Mouse (Mus musculus) liver, adult 2 months (tissue): ENCODE measurements around the gene Npnt. TPM values are rescaled to one million over a fixed set of nuclear protein-coding genes. Genes with fewer than 3 reads are reported as not detected.

Experiments used
- DNase-seq: peaks from one replicate; pipeline ENCODE4 v3.0.0-alpha.2; 2011; ENCODE audit warnings: low read depth, low spot score; ENCODE audit errors: extremely low read depth
- H3K27ac ChIP-seq: fragments of 200-500 bp; replicated peaks from 2 replicates; pipeline ENCODE4 v1.5.1; 2012; ENCODE audit warnings: low read depth, mild to moderate bottlenecking, control low read depth, inconsistent platforms, low read length; ENCODE audit not compliant: insufficient read depth
- H3K27me3 ChIP-seq: fragments of 200-500 bp; 2 replicates; pipeline ENCODE4 v1.6.1; 2012; ENCODE audit warnings: mild to moderate bottlenecking, moderate library complexity, low read length, inconsistent platforms; ENCODE audit not compliant: control insufficient read depth, insufficient read depth
- H3K36me3 ChIP-seq: fragments of 200-500 bp; 2 replicates; pipeline ENCODE4 v1.6.1; 2012; ENCODE audit warnings: low read length, inconsistent platforms; ENCODE audit not compliant: control insufficient read depth, insufficient read depth
- H3K4me1 ChIP-seq: fragments of 200-500 bp; 2 replicates; pipeline ENCODE4 v1.6.1; 2011; ENCODE audit warnings: low read length; ENCODE audit not compliant: control insufficient read depth, insufficient read depth
- H3K4me3 ChIP-seq: fragments of 200-500 bp; 2 replicates; pipeline ENCODE4 v1.5.1; 2011; ENCODE audit warnings: low read depth, mild to moderate bottlenecking, control low read depth, low read length, moderate library complexity; ENCODE audit not compliant: insufficient read depth
- H3K79me2 ChIP-seq: fragments of 200-500 bp; 2 replicates; pipeline ENCODE4 v1.6.1; 2012; ENCODE audit warnings: inconsistent platforms, mild to moderate bottlenecking, low read length, moderate library complexity; ENCODE audit not compliant: control insufficient read depth, insufficient read depth
- H3K9ac ChIP-seq: fragments of 200-500 bp; 2 replicates; pipeline ENCODE4 v1.6.1; 2012; ENCODE audit warnings: low read depth, mild to moderate bottlenecking, control low read depth, inconsistent platforms, low read length
- CTCF ChIP-seq: fragments of 200-500 bp; IDR thresholded peaks from 2 replicates; pipeline ENCODE4 v1.5.1; 2011; ENCODE audit warnings: low read depth, low read length, control low read depth
- POLR2A ChIP-seq: fragments of 200-500 bp; IDR thresholded peaks from 2 replicates; pipeline ENCODE4 v1.6.1; 2011; ENCODE audit warnings: low read length, control low read depth; ENCODE audit not compliant: insufficient read depth; ENCODE audit errors: extremely low read depth
- WGBS: fragments of 180-500 bp; shearing (Covaris S2); methylation state at CpG from one replicate; pipeline ENCODE4 v1.1.7; 2018; 5-methylcytosine and 5-hydroxymethylcytosine counted together
- polyA plus RNA-seq: library from polyadenylated mRNA; depleted of rRNA; stranded (reverse); fragments of >200 nt; gene quantifications from 2 replicates; pipeline ENCODE4 v1.2.3, GENCODE M21; 2012
- total RNA-seq: library from RNA; depleted of rRNA; stranded (reverse); fragments of >200 nt; gene quantifications from 2 replicates; pipeline ENCODE4 v1.2.3, GENCODE M21; 2014

Npnt gene
- total and polyA plus RNA-seq, 2 experiments, result 0.09 to 0.39 TPM

DNA sequence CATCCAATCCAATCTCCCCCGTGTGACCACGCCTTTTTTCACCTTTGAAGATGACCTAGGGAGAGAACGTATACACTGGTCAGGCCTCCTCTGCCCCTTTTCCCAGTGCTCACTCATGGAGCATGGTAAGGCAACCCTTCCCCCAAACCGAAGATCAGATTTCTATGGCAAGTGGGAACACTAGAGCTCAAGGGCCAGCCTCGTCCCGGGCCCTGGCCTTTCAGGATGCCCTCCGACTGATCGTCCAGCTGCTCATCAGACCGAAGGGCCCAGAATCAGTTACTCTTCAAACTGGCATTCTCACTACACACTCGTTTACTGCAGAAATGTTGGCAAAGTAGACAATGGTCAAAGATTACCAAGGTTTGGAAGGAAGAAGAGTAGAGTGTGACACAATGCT lies 65.6 kb downstream of the Npnt start:
- H3K9ac ChIP-seq, result no peak overlapping the region
- DNase-seq, result no peak
- TF ChIP-seq CTCF (no peak), POLR2A (no peak)

GRCm38 (mm10) chr3:132883256-132883655 lies 66.8 kb downstream of the Npnt start:
- DNase-seq, result no peak
- no peak overlapping the region for H3K4me3 ChIP-seq
- H3K4me1 ChIP-seq, result no peaks in the 10 kb centered on the region
- 89% methylated on average over 9 of the region's 9 CpGs for WGBS
- no peak overlapping the region for H3K27ac ChIP-seq
- no peaks in the 10 kb centered on the region for H3K27me3 ChIP-seq
- no peaks in the 10 kb centered on the region for H3K36me3 ChIP-seq
- H3K79me2 ChIP-seq, result no peaks in the 10 kb centered on the region
- no peak overlapping the region for H3K9ac ChIP-seq
- TF ChIP-seq CTCF, result no peak
- no peak for TF ChIP-seq POLR2A

More for the DNA sequence above, 65.6 kb downstream of the Npnt start:
- H3K4me3 ChIP-seq, result no peak overlapping the region
- H3K36me3 ChIP-seq, result no peaks in the 10 kb centered on the region
- 90% methylated on average over 10 of the region's 10 CpGs for WGBS
- no peaks in the 10 kb centered on the region for H3K4me1 ChIP-seq
- H3K79me2 ChIP-seq, result no peaks in the 10 kb centered on the region
- no peaks in the 10 kb centered on the region for H3K27me3 ChIP-seq
- no peak overlapping the region for H3K27ac ChIP-seq

GRCm38 (mm10) chr3:132880826-132881225 lies 69.3 kb downstream of the Npnt start:
- Histone ChIP-seq H3K4me1 (no peaks in the 10 kb centered on the region), H3K36me3 (no peaks in the 10 kb centered on the region), H3K79me2 (no peaks in the 10 kb centered on the region), H3K4me3 (no peak overlapping the region), H3K27me3 (no peaks in the 10 kb centered on the region), H3K9ac (no peak overlapping the region), H3K27ac (no peak overlapping the region)
- no peak for DNase-seq
- TF ChIP-seq CTCF (no peak), POLR2A (no peak)
- WGBS, result 88% methylated on average over 9 of the region's 9 CpGs

GRCm38 (mm10) chr3:132880361-132880760 lies 69.7 kb downstream of the Npnt start:
- Histone ChIP-seq H3K36me3 (no peaks in the 10 kb centered on the region), H3K4me3 (no peak overlapping the region), H3K9ac (no peak overlapping the region), H3K4me1 (no peaks in the 10 kb centered on the region), H3K27ac (no peak overlapping the region), H3K27me3 (no peaks in the 10 kb centered on the region), H3K79me2 (no peaks in the 10 kb centered on the region)
- TF ChIP-seq POLR2A (no peak), CTCF (no peak)
- no peak for DNase-seq
- 78% methylated on average over 3 of the region's 3 CpGs for WGBS

- H3K27me3 ChIP-seq, result no peaks in the 10 kb centered on the region
- 86% methylated on average over 10 of the region's 10 CpGs for WGBS
- H3K9ac ChIP-seq, result no peak overlapping the region
- DNase-seq, result no peak
- H3K4me1 ChIP-seq, result no peaks in the 10 kb centered on the region
- H3K36me3 ChIP-seq, result no peaks in the 10 kb centered on the region
- H3K27ac ChIP-seq, result no peak overlapping the region
- no peak overlapping the region for H3K4me3 ChIP-seq
- H3K79me2 ChIP-seq, result no peaks in the 10 kb centered on the region
- no peak for TF ChIP-seq CTCF
- no peak for TF ChIP-seq POLR2A
Measured at GRCm38 (mm10) chr3:132876933-132877676, 73.0 kb downstream of the Npnt start.

DNA sequence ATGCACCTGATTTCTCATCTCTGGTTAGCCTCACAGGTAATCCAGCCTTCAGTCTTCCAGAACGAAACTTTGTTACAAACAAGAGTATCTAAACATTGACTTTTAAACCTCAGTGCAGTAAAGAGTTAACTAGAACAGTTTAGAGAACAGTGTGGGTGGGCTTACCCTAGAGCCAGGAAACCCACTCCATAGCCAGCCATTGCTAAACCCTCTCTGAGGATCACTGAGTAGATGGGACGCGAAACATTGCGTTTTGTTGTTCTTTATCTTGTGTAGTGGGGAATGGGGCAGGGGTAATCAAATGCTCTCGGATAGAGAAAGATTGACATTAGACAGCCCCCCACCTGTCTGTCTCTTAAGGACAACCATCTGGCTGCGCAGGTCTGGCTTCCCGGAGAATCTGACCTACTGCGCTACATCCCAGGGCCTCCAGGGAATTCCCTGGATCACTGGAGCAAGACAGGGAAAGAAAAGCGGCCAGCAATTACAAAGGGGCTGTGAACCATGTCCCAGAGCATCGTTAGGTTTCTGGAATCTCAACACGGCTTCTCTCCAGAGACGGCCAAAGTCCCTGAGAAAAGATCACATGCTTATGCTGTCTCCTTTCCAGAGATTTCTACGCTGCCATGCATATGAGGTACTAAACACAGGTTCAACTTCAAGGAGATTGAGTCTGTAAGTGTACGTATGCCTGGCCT lies 73.9 kb downstream of the Npnt start:
- H3K27me3 ChIP-seq, result no peaks in the 10 kb centered on the region

More for the DNA sequence above, 73.9 kb downstream of the Npnt start:
- TF ChIP-seq POLR2A, result no peak
- no peak for TF ChIP-seq CTCF
- Histone ChIP-seq H3K9ac (no peak overlapping the region), H3K36me3 (no peaks in the 10 kb centered on the region), H3K79me2 (no peaks in the 10 kb centered on the region), H3K4me3 (no peak overlapping the region), H3K4me1 (no peaks in the 10 kb centered on the region; the same call in 1 of the 2 replicates), H3K27ac (no peak overlapping the region)
- no peak for DNase-seq
- 92% methylated on average over 14 of the region's 14 CpGs for WGBS
